Mouse (Mus musculus) ES-Bruce4 (cell line): Measurements from ENCODE around the gene A930033H14Rik. TPM values are rescaled to one million over a fixed set of nuclear protein-coding genes. Genes with fewer than 3 reads are reported as not detected.

Source experiments
- H3K27ac ChIP-seq: 2 replicates; pipeline ENCODE4 v1.5.1; 2012; ENCODE audit warnings: low read length, inconsistent platforms; ENCODE audit not compliant: insufficient read depth
- H3K27me3 ChIP-seq: 2 replicates; pipeline ENCODE4 v1.6.1; 2012; ENCODE audit warnings: mild to moderate bottlenecking, low read length, inconsistent platforms; ENCODE audit not compliant: control insufficient read depth, poor library complexity, insufficient read depth, severe bottlenecking
- H3K36me3 ChIP-seq: 2 replicates; pipeline ENCODE4 v1.6.1; 2012; ENCODE audit warnings: inconsistent platforms, mild to moderate bottlenecking, low read length, moderate library complexity; ENCODE audit not compliant: control insufficient read depth, poor library complexity, insufficient read depth, severe bottlenecking
- H3K4me1 ChIP-seq: one replicate; pipeline ENCODE4 v1.8.1; 2011; ENCODE audit warnings: low read length; ENCODE audit not compliant: control insufficient read depth, insufficient read depth
- H3K4me3 ChIP-seq: 2 replicates; pipeline ENCODE4 v1.5.1; 2011; ENCODE audit warnings: low read depth, mild to moderate bottlenecking, low read length
- H3K9ac ChIP-seq: 2 replicates; pipeline ENCODE4 v1.6.1; 2012; ENCODE audit warnings: low read depth, mild to moderate bottlenecking, inconsistent platforms; ENCODE audit not compliant: poor library complexity, severe bottlenecking
- H3K9me3 ChIP-seq: replicated peaks from 2 replicates; pipeline ENCODE4 v1.6.1; 2012; ENCODE audit warnings: mild to moderate bottlenecking, low read length, inconsistent platforms; ENCODE audit not compliant: control insufficient read depth, poor library complexity, insufficient read depth, severe bottlenecking
- CTCF ChIP-seq: IDR thresholded peaks from one replicate; pipeline ENCODE4 v1.8.1; 2011; ENCODE audit warnings: low read depth, low read length
- EP300 ChIP-seq: IDR thresholded peaks from 2 replicates; pipeline ENCODE4 v1.6.1; 2011; ENCODE audit warnings: low read depth, low read length; ENCODE audit not compliant: insufficient read depth
- POLR2A ChIP-seq: IDR thresholded peaks from one replicate; pipeline ENCODE4 v1.8.1; 2011; ENCODE audit warnings: low read length; ENCODE audit not compliant: insufficient read depth
- polyA plus RNA-seq: library from polyadenylated mRNA; stranded (reverse); fragments of >200 nt; gene quantifications from 2 replicates; pipeline ENCODE4 v1.2.4, GENCODE M21; 2011; ENCODE audit warnings: low read depth; ENCODE audit not compliant: missing spikeins, insufficient read depth, insufficient read length

Gene A930033H14Rik
- polyA plus RNA-seq, 1 experiment, result 0.40 TPM

DNA sequence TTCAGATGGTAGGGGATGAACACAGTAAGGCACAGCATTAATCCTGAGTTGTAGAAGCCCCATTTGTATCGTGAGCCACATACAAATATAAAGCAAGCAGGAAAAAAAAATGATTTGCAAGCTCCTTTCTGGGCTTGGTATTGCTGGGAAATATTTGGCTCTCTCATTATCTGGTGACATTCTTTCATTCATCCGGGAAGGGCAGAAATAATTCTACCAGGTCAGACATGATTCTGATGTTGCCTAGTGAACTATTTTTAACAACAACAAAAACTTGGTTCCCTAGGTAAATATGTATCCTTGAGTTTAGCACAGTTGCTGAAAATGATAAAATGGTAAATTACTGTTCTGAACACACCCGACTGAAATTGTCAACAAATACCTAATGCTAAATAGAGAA, 40.5 kb downstream of the A930033H14Rik start:
- no peaks in the 10 kb centered on the region for H3K27me3 ChIP-seq
- H3K36me3 ChIP-seq, result no peaks in the 10 kb centered on the region
- no peak overlapping the region for H3K4me3 ChIP-seq
- no peaks in the 10 kb centered on the region for H3K9me3 ChIP-seq
- TF ChIP-seq EP300 (no peak), CTCF (no peak), POLR2A (no peak)
- no peak overlapping the region for H3K9ac ChIP-seq
- H3K4me1 ChIP-seq, result no peaks in the 10 kb centered on the region
- no peak overlapping the region for H3K27ac ChIP-seq

- no peaks in the 10 kb centered on the region for H3K4me1 ChIP-seq
- H3K36me3 ChIP-seq, result no peaks in the 10 kb centered on the region
- TF ChIP-seq POLR2A (no peak), EP300 (no peak), CTCF (no peak)
- H3K27ac ChIP-seq, result no peak overlapping the region
- H3K27me3 ChIP-seq, result no peaks in the 10 kb centered on the region
- no peak overlapping the region for H3K9ac ChIP-seq
- H3K4me3 ChIP-seq, result no peak overlapping the region
- H3K9me3 ChIP-seq, result no peaks in the 10 kb centered on the region
Measured at GRCm38 (mm10) chr10:69166514-69166913, 46.4 kb downstream of the A930033H14Rik start.

GRCm38 (mm10) chr10:69165847-69166246, 47.1 kb downstream of the A930033H14Rik start:
- Histone ChIP-seq H3K36me3 (no peaks in the 10 kb centered on the region), H3K27me3 (no peaks in the 10 kb centered on the region), H3K9ac (no peak overlapping the region), H3K27ac (no peak overlapping the region), H3K9me3 (no peaks in the 10 kb centered on the region), H3K4me1 (no peaks in the 10 kb centered on the region), H3K4me3 (no peak overlapping the region)
- TF ChIP-seq EP300 (no peak), CTCF (no peak), POLR2A (no peak)

GRCm38 (mm10) chr10:69165125-69165524, 47.8 kb downstream of the A930033H14Rik start:
- H3K36me3 ChIP-seq, result no peaks in the 10 kb centered on the region
- no peak overlapping the region for H3K27ac ChIP-seq
- no peaks in the 10 kb centered on the region for H3K9me3 ChIP-seq
- H3K9ac ChIP-seq, result no peak overlapping the region
- H3K27me3 ChIP-seq, result no peaks in the 10 kb centered on the region
- no peaks in the 10 kb centered on the region for H3K4me1 ChIP-seq
- no peak overlapping the region for H3K4me3 ChIP-seq
- TF ChIP-seq EP300, result no peak
- TF ChIP-seq POLR2A, result no peak
- peak; percentile 20 for TF ChIP-seq CTCF

GRCm38 (mm10) chr10:69163216-69163615, 49.7 kb downstream of the A930033H14Rik start:
- Histone ChIP-seq H3K27ac (no peak overlapping the region), H3K9me3 (no peaks in the 10 kb centered on the region), H3K4me1 (no peaks in the 10 kb centered on the region), H3K27me3 (no peaks in the 10 kb centered on the region), H3K4me3 (no peak overlapping the region), H3K36me3 (no peaks in the 10 kb centered on the region), H3K9ac (no peak overlapping the region)
- TF ChIP-seq POLR2A (no peak), CTCF (no peak), EP300 (no peak)

DNA sequence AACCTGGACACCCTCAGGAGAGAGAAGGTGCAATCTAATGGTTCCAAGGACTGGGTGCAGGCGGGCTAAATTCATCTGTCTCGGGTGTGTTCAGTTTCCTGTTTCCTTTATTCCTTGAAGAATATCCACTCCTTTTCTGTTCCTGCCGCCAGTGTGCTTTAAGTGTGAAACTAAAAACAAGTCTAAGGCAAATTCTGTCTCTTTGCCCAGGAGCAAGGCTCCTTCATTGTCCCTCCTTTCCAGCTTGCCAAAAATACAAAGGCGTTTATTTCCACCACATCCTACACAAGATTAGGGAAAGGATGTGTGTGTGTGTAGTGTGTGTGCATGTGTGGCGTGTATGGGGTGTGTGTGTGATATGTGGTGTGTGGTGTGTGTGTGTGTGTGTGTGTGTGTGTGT, 50.3 kb downstream of the A930033H14Rik start:
- no peak overlapping the region for H3K9ac ChIP-seq
- H3K9me3 ChIP-seq, result no peaks in the 10 kb centered on the region
- no peaks in the 10 kb centered on the region for H3K27me3 ChIP-seq
- H3K27ac ChIP-seq, result no peak overlapping the region
- no peak overlapping the region for H3K4me3 ChIP-seq
- H3K4me1 ChIP-seq, result no peaks in the 10 kb centered on the region
- no peak for TF ChIP-seq POLR2A
- no peak for TF ChIP-seq CTCF
- no peak for TF ChIP-seq EP300
- H3K36me3 ChIP-seq, result no peaks in the 10 kb centered on the region
